Mouse (Mus musculus): Measurements from ENCODE around the gene Havcr2. TPM values are rescaled to one million over a fixed set of nuclear protein-coding genes. Genes with fewer than 3 reads are reported as not detected.

Gene Havcr2
- polyA plus RNA-seq (2012; rRNA removed), result 0.14 and 0.20 TPM in 2 replicates

DNA sequence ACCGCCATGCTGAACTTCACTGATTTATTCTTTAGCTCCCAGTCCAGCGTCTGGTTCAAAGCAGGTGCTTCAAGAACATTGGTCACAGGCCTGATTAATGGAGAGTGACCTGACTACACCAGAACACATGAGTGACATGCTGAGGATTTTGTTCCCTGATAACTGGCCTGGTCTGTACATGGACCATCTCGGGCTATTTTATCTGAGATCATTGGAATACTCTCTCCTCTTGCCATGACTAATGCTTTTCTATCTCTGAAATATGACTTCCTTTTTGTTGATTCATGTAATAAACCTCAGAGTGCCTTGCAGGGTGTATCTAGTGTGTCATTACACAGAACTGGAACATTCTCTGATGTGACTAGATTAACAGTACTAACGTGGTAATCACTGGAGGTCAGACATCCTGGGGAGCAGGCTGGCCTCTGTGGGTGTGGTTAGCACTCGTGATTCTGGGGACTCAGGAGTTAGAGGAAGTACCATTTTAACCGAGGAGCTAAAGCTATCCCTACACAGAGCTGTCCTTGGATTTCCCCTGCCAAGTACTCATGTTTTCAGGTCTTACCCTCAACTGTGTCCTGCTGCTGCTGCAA, at the start of gene Havcr2:
Gene Havcr2, plus strand, starts transcription at position 483 of the 593 bp plus-strand sequence.

DNA sequence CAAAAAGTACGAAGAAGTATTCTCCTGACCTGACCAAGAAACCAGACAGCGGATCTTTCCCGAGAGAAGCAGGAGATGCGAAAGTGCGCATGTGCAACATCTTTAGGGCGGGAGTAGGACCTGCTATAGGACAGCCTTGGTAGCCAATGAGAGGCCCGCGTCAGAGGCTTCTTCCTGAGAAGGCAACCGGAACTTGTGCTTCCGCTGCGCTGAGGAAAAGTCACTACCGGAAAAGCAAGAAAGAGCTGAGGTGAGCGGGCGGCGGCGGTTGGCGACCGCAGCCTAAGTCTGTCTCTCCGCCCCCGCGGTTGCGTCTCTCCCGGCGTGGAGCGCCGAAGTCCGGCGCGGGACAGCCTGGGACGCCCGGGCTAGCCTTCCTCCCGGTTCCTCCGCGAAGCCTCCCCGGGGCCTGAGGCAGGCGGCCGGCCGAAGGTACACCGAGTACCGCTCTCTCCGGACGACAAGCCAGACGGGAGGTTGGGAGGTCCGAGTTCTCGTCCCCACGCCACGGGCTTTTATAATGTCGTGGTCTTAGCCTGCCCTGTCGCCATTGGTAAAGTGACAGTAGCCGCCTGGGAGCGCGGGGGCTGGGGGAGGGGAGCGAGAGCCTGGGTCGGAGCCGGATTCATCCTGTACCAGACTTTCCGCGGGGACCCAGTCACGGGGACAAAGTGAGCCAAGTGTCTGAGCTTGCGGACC, 17.8 kb upstream of the Havcr2 start, which contains the start of gene Med7:
Gene Med7, plus strand, starts transcription at position 166 of the 699 bp plus-strand sequence.

DNA sequence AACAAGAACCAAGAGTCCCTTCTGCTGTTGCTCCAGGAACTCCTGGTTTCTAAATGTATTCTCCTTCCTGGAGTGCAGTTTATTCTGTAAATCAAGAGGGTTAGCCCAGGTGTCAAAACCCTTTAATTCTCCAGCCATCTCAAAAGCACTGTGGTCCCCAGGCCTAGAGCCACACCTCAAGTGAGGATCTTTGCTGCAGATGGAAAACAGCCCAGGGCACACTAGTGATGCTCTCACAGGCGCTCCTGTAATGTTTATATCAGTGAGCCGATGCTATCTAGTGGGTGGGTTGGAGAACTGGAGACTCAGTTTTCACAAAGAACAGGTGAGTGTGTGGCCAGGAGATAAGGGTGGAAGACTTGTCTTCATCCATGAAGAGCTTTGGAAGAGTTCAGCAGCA, 69.2 kb downstream of the Havcr2 start, which contains the start of gene Gm12169:
Gene Gm12169, plus strand, starts transcription at position 301 of the 400 bp plus-strand sequence.

Other genes with a start within 250 kb of the Havcr2 start
- gene Fndc9, start 219.4 kb upstream of the Havcr2 start, polyA plus RNA-seq (2012; rRNA removed), result not detected in 2 replicates
- 3.7 and 4.7 TPM in 2 replicates for gene Cyfip2, start 142.1 kb upstream of the Havcr2 start, polyA plus RNA-seq (2012; rRNA removed)
- 0.09 and 0.14 TPM in 2 replicates for gene Itk, start 65.4 kb upstream of the Havcr2 start, polyA plus RNA-seq (2012; rRNA removed)
- gene Fam71b, start 58.4 kb upstream of the Havcr2 start, polyA plus RNA-seq (2012; rRNA removed), result 0.05 and 0.06 TPM in 2 replicates
- 22.4 and 22.9 TPM in 2 replicates for gene Med7, start 18.0 kb upstream of the Havcr2 start, polyA plus RNA-seq (2012; rRNA removed)
- not detected in 2 replicates for gene Gm12169, start 69.3 kb downstream of the Havcr2 start, polyA plus RNA-seq (2012; rRNA removed)
- gene BC053393, start 116.6 kb downstream of the Havcr2 start, polyA plus RNA-seq (2012; rRNA removed), result not detected in 2 replicates
- gene Dppa1, start 174.3 kb downstream of the Havcr2 start, polyA plus RNA-seq (2012; rRNA removed), result not detected in 2 replicates

Data from liver, embryonic 18 days (tissue).